Mouse (Mus musculus): Measurements from ENCODE around the gene Avil. TPM values are rescaled to one million over a fixed set of nuclear protein-coding genes. Genes with fewer than 3 reads are reported as not detected.

The Avil gene
- total and polyA plus RNA-seq, 3 experiments: 10.1 to 49.7 (median 16.0) TPM

DNA sequence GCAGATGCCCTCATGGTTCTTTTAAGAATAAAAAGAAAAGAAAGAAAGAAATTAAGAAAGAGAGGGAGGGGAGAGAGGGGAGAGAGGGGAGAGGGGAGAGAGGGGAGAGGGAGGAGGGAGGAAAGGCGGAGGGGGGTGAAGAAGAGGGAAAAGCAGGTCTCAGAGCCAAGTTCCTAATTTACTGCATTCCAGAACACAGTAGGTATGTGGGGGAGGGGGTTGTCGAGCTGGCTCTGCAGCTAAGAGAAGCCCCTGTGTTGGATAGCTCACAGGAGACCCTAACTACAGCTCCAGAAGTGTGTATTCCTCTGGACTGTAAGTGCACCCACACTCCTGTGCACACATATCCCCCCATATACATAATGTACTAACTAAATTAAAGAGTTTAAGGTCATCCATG is 16.6 kb downstream of the Avil start:
- Histone ChIP-seq H3K4me1 (ENCODE audit: control insufficient read depth in 1 of 2, insufficient read depth in 2 of 2, low read length in 2 of 2) (no peaks in the 10 kb centered on the region), H3K9me3 (replicated peaks; ENCODE audit: insufficient read depth, low read length) (no peaks in the 10 kb centered on the region), H3K36me3 (ENCODE audit: control insufficient read depth in 1 of 2, insufficient read depth in 2 of 2, low read length in 2 of 2) (peaks cover 0 to 2% of the 10 kb centered on the region in 2 experiments; a peak in 1 of 4 replicates), H3K9ac (ENCODE audit: control insufficient read depth, low read depth, low read length, poor library complexity, severe bottlenecking) (no peak overlapping the region), H3K4me3 (ENCODE audit: control insufficient read depth in 1 of 2, insufficient read depth in 1 of 2, low read depth in 2 of 2, low read length in 2 of 2) (no peak overlapping the region), H3K79me2 (ENCODE audit: control insufficient read depth, insufficient read depth, low read length, poor library complexity) (no peaks in the 10 kb centered on the region), H3K27me3 (ENCODE audit: control insufficient read depth in 1 of 2, insufficient read depth in 2 of 2, low read length in 2 of 2) (no peaks in the 10 kb centered on the region), H3K27ac (ENCODE audit: control insufficient read depth, low read depth, low read length) (no peak overlapping the region)
- no peak for DNase-seq (ENCODE audit: low read depth, low spot score)
- TF ChIP-seq TAL1 (IDR thresholded peaks at IDR 0.05; ENCODE audit: low read length) (no peak), TCF12 (IDR thresholded peaks at IDR 0.05; ENCODE audit: low read depth, low read length) (no peak), ZNF384 (IDR thresholded peaks at IDR 0.05; ENCODE audit: low read depth, low read length) (no peak), NRF1 (IDR thresholded peaks at IDR 0.05; ENCODE audit: insufficient read depth, low read depth, low read length, poor library complexity, severe bottlenecking) (no peak), CHD2 (IDR thresholded peaks at IDR 0.05; ENCODE audit: low read length) (no peak), JUND (IDR thresholded peaks at IDR 0.05; ENCODE audit: low read depth, low read length) (no peak), RAD21 (IDR thresholded peaks at IDR 0.05; ENCODE audit: low read depth, low read length) (no peak), ETS1 (IDR thresholded peaks at IDR 0.05; ENCODE audit: low read depth, low read length) (no peak), MAFK (IDR thresholded peaks at IDR 0.05; ENCODE audit: borderline replicate concordance, low read depth, low read length) (no peak), BHLHE40 (IDR thresholded peaks at IDR 0.05; ENCODE audit: borderline replicate concordance, low read depth, low read length) (no peak), SMC3 (IDR thresholded peaks at IDR 0.05; ENCODE audit: low read depth, low read length) (no peak), MAX (IDR thresholded peaks at IDR 0.05; ENCODE audit: low read length) (no peak), E2F4 (IDR thresholded peaks at IDR 0.05; ENCODE audit: borderline replicate concordance, low read depth, low read length) (no peak), POLR2AphosphoS2 (IDR thresholded peaks at IDR 0.05; ENCODE audit: low read length) (no peak), ELF1 (IDR thresholded peaks at IDR 0.05; ENCODE audit: low read depth, low read length) (no peak), USF2 (IDR thresholded peaks at IDR 0.05; ENCODE audit: borderline replicate concordance in 1 of 2, insufficient read depth in 1 of 2, low read depth in 1 of 2, low read length in 2 of 2) (no peak), ZC3H11A (IDR thresholded peaks at IDR 0.05; ENCODE audit: low read depth, low read length) (no peak), POLR2AphosphoS5 (IDR thresholded peaks at IDR 0.05; ENCODE audit: borderline replicate concordance, low read depth, low read length) (no peak), MEF2A (IDR thresholded peaks at IDR 0.05; ENCODE audit: extremely low read depth, insufficient replicate concordance, low read depth, low read length, poor library complexity, severe bottlenecking) (no peak), POLR2A (IDR thresholded peaks at IDR 0.05; ENCODE audit: control insufficient read depth in 1 of 2, insufficient read depth in 1 of 2, low read depth in 1 of 2, low read length in 2 of 2, poor library complexity in 1 of 2) (no peak)

DNA sequence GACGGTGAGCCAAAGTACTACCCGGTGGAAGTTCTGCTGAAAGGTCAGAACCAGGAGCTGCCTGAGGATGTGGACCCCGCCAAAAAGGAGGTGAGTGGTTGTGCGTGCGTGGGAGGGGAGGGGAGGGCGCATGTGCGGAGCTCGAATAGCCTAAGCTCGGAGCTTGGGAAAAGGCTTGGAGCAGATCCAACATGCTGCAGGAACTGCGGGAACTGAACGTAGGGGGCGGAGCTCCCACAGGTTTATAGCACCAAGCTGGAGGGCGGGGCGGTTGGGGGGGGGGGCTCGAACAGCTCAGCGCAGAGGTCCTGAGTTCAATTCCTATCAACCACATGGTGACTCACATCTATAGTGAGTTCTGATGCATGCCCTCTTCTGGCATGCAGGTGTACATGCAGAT is 17.9 kb downstream of the Avil start:
- TF ChIP-seq EP300 (IDR thresholded peaks at IDR 0.05; ENCODE audit: low read depth in 1 of 2, low read length in 2 of 2) (no peak), BHLHE40 (IDR thresholded peaks at IDR 0.05; ENCODE audit: borderline replicate concordance, low read depth, low read length) (no peak)
- DNase-seq (ENCODE audit: low read depth, low spot score): no peak
- no peak overlapping the region for H3K4me3 ChIP-seq (ENCODE audit: control insufficient read depth in 1 of 2, insufficient read depth in 1 of 2, low read depth in 2 of 2, low read length in 2 of 2)
- H3K79me2 ChIP-seq (ENCODE audit: control insufficient read depth, insufficient read depth, low read length, poor library complexity): no peaks in the 10 kb centered on the region
- H3K4me1 ChIP-seq (ENCODE audit: control insufficient read depth in 1 of 2, insufficient read depth in 2 of 2, low read length in 2 of 2): no peaks in the 10 kb centered on the region
- H3K27me3 ChIP-seq (ENCODE audit: control insufficient read depth in 1 of 2, insufficient read depth in 2 of 2, low read length in 2 of 2): no peaks in the 10 kb centered on the region
- peaks cover 0 to 5% of the 10 kb centered on the region in 2 experiments; a peak in 1 of 4 replicates for H3K36me3 ChIP-seq (ENCODE audit: control insufficient read depth in 1 of 2, insufficient read depth in 2 of 2, low read length in 2 of 2)
- no peak overlapping the region for H3K9ac ChIP-seq (ENCODE audit: control insufficient read depth, low read depth, low read length, poor library complexity, severe bottlenecking)
- no peak overlapping the region for H3K27ac ChIP-seq (ENCODE audit: control insufficient read depth, low read depth, low read length)
- no peaks in the 10 kb centered on the region for H3K9me3 ChIP-seq (replicated peaks; ENCODE audit: insufficient read depth, low read length)
